Comparison of ENCODE assay signal across 32 mouse cellular contexts in genomic region chr11:58116560-58116959, GRCm38 (mm10). TPM values are rescaled to one million over a fixed set of nuclear protein-coding genes. Genes with fewer than 3 reads are reported as not detected.
DNase-seq lines count a peak whose midpoint lies in the region; ATAC-seq lines count a peak whose summit lies in the region.
"Had no signal": no experiment of that assay in that cellular context is flagged by ENCODE, and none has a peak within 500 bp of the region (broad histone marks: within the 10 kb centered on the region; RNA-seq: fewer than 3 reads in every experiment).

No protein-coding gene starts in this region.

- no peak for DNase-seq in heart, postnatal 25 days (ENCODE audit: low spot score)
- DNase-seq in kidney, adult 11 months = peak; percentile 27
- DNase-seq in spleen, postnatal 36 days (ENCODE audit: low spot score in 2 of 2) = no peak
- DNase-seq: cerebellum, adult 11-12 months; gastrocnemius, postnatal 14 days; heart, postnatal 14 days; kidney, postnatal 4 days; layer of hippocampus, adult 9-11 months; retina, postnatal 1 day; thymus, postnatal 14 days had no signal

- H3K27me3 ChIP-seq in heart, embryonic 12.5 days (replicated peaks) = no peaks in the 10 kb centered on the region
- H3K27me3 ChIP-seq in kidney, embryonic 15.5 days = no peaks in the 10 kb centered on the region
- H3K27me3 ChIP-seq: limb, embryonic 15.5 days; midbrain, embryonic 12.5 days; Patski had no signal

- intact Hi-C loops in heart, postnatal 25 days (cut with DNase I) = no loop called here

- H3K9ac ChIP-seq in heart, embryonic 12.5 days = no peak overlapping the region
- no peak overlapping the region for H3K9ac ChIP-seq in kidney, embryonic 15.5 days
- H3K9ac ChIP-seq: hindbrain, embryonic 14.5 days; limb, embryonic 15.5 days; midbrain, embryonic 12.5 days had no signal

- H3K36me3 ChIP-seq in heart, embryonic 12.5 days = peaks cover 93% of the 10 kb centered on the region
- peaks cover 98% of the 10 kb centered on the region for H3K36me3 ChIP-seq in kidney, embryonic 15.5 days

- no peaks in the 10 kb centered on the region for H3K9me3 ChIP-seq in heart, embryonic 12.5 days (replicated peaks)
- no peaks in the 10 kb centered on the region for H3K9me3 ChIP-seq in kidney, embryonic 15.5 days (replicated peaks)
- H3K9me3 ChIP-seq: forebrain, embryonic 10.5 days; G1E; limb, embryonic 15.5 days; midbrain, embryonic 12.5 days had no signal

- H3K4me2 ChIP-seq in heart, embryonic 12.5 days = no peak overlapping the region
- H3K4me2 ChIP-seq in kidney, embryonic 15.5 days = no peak overlapping the region
- H3K4me2 ChIP-seq: hindbrain, embryonic 14.5 days; limb, embryonic 15.5 days; midbrain, embryonic 12.5 days had no signal

- 66% methylated on average over 1 of the region's 1 CpGs for WGBS in heart, embryonic 12.5 days
- WGBS in kidney, embryonic 15.5 days = 88% methylated on average over 1 of the region's 1 CpGs

- H3K27ac ChIP-seq in heart, embryonic 12.5 days (ENCODE audit: poor library complexity, severe bottlenecking) = peak overlapping the region; percentile 50
- no peak overlapping the region for H3K27ac ChIP-seq in kidney, embryonic 15.5 days
- H3K27ac ChIP-seq: forebrain, embryonic 10.5 days; hindbrain, embryonic 14.5 days; left cerebral cortex, adult 2 months; limb, embryonic 15.5 days; macrophage; midbrain, embryonic 12.5 days had no signal

- no peak overlapping the region for H3K4me3 ChIP-seq in heart, embryonic 12.5 days
- no peak overlapping the region for H3K4me3 ChIP-seq in kidney, embryonic 15.5 days (replicated peaks)
- H3K4me3 ChIP-seq: forebrain, embryonic 10.5 days; left cerebral cortex, adult 2 months; limb, embryonic 15.5 days; midbrain, embryonic 12.5 days had no signal

- peaks cover 16% of the 10 kb centered on the region for H3K4me1 ChIP-seq in heart, embryonic 12.5 days (replicated peaks)
- no peaks in the 10 kb centered on the region for H3K4me1 ChIP-seq in kidney, embryonic 15.5 days
- H3K4me1 ChIP-seq: forebrain, embryonic 10.5 days; limb, embryonic 15.5 days; midbrain, embryonic 12.5 days had no signal

- no peak for ATAC-seq in heart, embryonic 12.5 days (ENCODE audit: insufficient number of reproducible peaks, low FRiP score)
- ATAC-seq in kidney, embryonic 15.5 days (replicated peaks; ENCODE audit: low FRiP score) = no peak
- ATAC-seq in common myeloid progenitor, adult 5-6 weeks (replicated peaks; ENCODE audit: low read depth, poor library complexity, severe bottlenecking) = peak; percentile 83
- peak; percentile 69 for ATAC-seq in megakaryocyte progenitor cell, adult 5-6 weeks (replicated peaks; ENCODE audit: poor library complexity)
- ATAC-seq: forebrain, embryonic 16.5 days; Patski had no signal

RNA-seq across cellular contexts. Expression of gene Cnot8, which starts 12.6 kb away (rescaled TPM):
- polyA plus RNA-seq in heart, embryonic 12.5 days (2016; fragmentation: Nextera tagmentation; extraction: Ambion mirVana) = 71.7 and 73.8 TPM in 2 replicates
- 10 to 100 TPM; 36.0 to 36.4 TPM for total RNA-seq in heart, postnatal 25 days (2021)
- polyA plus RNA-seq in kidney, embryonic 15.5 days (2015; fragmentation: Nextera tagmentation; extraction: Ambion mirVana) = 85.7 and 89.9 TPM in 2 replicates
- total RNA-seq in common myeloid progenitor, adult 5-6 weeks (2017) = 84.7 and 110 TPM in 2 replicates
- total RNA-seq in megakaryocyte progenitor cell, adult 5-6 weeks (2015) = 68.2 and 73.9 TPM in 2 replicates
- 113 and 114 TPM in 2 replicates for total RNA-seq in megakaryocyte progenitor cell, adult 5-6 weeks (2017)

RNA-seq across cellular contexts. Expression of gene Gm12248, which starts 23.6 kb away (rescaled TPM):
- not detected in 2 replicates for polyA plus RNA-seq in heart, embryonic 12.5 days (2016; fragmentation: Nextera tagmentation; extraction: Ambion mirVana)
- not detected for total RNA-seq in heart, postnatal 25 days (2021)
- polyA plus RNA-seq in kidney, embryonic 15.5 days (2015; fragmentation: Nextera tagmentation; extraction: Ambion mirVana) = 0.21 TPM in 1 of 2 replicates, not detected in the other
- total RNA-seq in common myeloid progenitor, adult 5-6 weeks (2017) = not detected in 2 replicates
- total RNA-seq in megakaryocyte progenitor cell, adult 5-6 weeks (2015) = not detected in 2 replicates
- total RNA-seq in megakaryocyte progenitor cell, adult 5-6 weeks (2017) = not detected in 2 replicates
- total RNA-seq: gastrocnemius, postnatal 14 days; heart, postnatal 14 days; left cerebral cortex, adult 2 months; left cerebral cortex, postnatal 4 days; monocyte, adult 5-6 weeks had no signal
- polyA plus RNA-seq: embryonic facial prominence, embryonic 11.5 days; forebrain, embryonic 10.5 days; forebrain, embryonic 16.5 days; hindbrain, embryonic 14.5 days; intestine, embryonic 14.5 days; kidney, embryonic 16.5 days; limb, embryonic 15.5 days; liver, embryonic 16.5 days; lung, embryonic 16.5 days; macrophage; midbrain, embryonic 12.5 days; neural tube, embryonic 11.5 days; Patski; stomach, embryonic 14.5 days had no signal

RNA-seq across cellular contexts. Expression of gene Gemin5, which starts 51.8 kb away (rescaled TPM):
- polyA plus RNA-seq in heart, embryonic 12.5 days (2016; fragmentation: Nextera tagmentation; extraction: Ambion mirVana) = 14.9 and 16.5 TPM in 2 replicates
- total RNA-seq in heart, postnatal 25 days (2021) = 1 to 10 TPM; 8.5 to 8.9 TPM
- 24.5 and 24.7 TPM in 2 replicates for polyA plus RNA-seq in kidney, embryonic 15.5 days (2015; fragmentation: Nextera tagmentation; extraction: Ambion mirVana)
- 36.8 and 38.3 TPM in 2 replicates for total RNA-seq in common myeloid progenitor, adult 5-6 weeks (2017)
- 18.8 and 19.4 TPM in 2 replicates for total RNA-seq in megakaryocyte progenitor cell, adult 5-6 weeks (2015)
- 27.5 and 30.8 TPM in 2 replicates for total RNA-seq in megakaryocyte progenitor cell, adult 5-6 weeks (2017)

RNA-seq across cellular contexts. Expression of gene Mrpl22, which starts 54.9 kb away (rescaled TPM):
- polyA plus RNA-seq in heart, embryonic 12.5 days (2016; fragmentation: Nextera tagmentation; extraction: Ambion mirVana) = 102 and 109 TPM in 2 replicates
- 10 to 100 TPM; 46.2 to 50.7 TPM for total RNA-seq in heart, postnatal 25 days (2021)
- 145 TPM in 2 replicates for polyA plus RNA-seq in kidney, embryonic 15.5 days (2015; fragmentation: Nextera tagmentation; extraction: Ambion mirVana)
- 55.0 and 55.2 TPM in 2 replicates for total RNA-seq in common myeloid progenitor, adult 5-6 weeks (2017)
- 76.5 and 83.3 TPM in 2 replicates for total RNA-seq in megakaryocyte progenitor cell, adult 5-6 weeks (2015)
- 52.2 and 52.3 TPM in 2 replicates for total RNA-seq in megakaryocyte progenitor cell, adult 5-6 weeks (2017)

Comparison
In these comparisons a context has a peak if more than half of its experiments do, and no peak if none do; other contexts are left out.
1. ATAC-seq: peak in common myeloid progenitor, adult 5-6 weeks (single experiment) and megakaryocyte progenitor cell, adult 5-6 weeks (single experiment); none in heart, embryonic 12.5 days (single experiment) and kidney, embryonic 15.5 days (single experiment).